ENCODE assay signal across 23 mouse cellular contexts in genomic region chr2:17824176-17824575, GRCm38 (mm10).
"Had no signal": no experiment of that assay in that cellular context is flagged by ENCODE, and none has a peak within 500 bp of the region (broad histone marks: within the 10 kb centered on the region; RNA-seq: fewer than 3 reads in every experiment).

No protein-coding gene starts in this region.

- H3K9ac ChIP-seq: heart, embryonic 12.5 days; hindbrain, embryonic 13.5 days; hindbrain, embryonic 15.5 days; kidney, embryonic 15.5 days; limb, embryonic 13.5 days; limb, embryonic 15.5 days had no signal

- H3K27ac ChIP-seq: heart, embryonic 10.5 days; hindbrain, embryonic 13.5 days; hindbrain, embryonic 15.5 days; hindbrain, postnatal 0 days; kidney, embryonic 15.5 days; kidney, postnatal 0 days; limb, embryonic 13.5 days; limb, embryonic 15.5 days had no signal

- H3K4me3 ChIP-seq: heart, embryonic 10.5 days; heart, embryonic 12.5 days; hindbrain, embryonic 13.5 days; hindbrain, embryonic 15.5 days; kidney, embryonic 15.5 days; limb, embryonic 13.5 days; limb, embryonic 15.5 days had no signal

- DNase-seq: gastrocnemius, postnatal 14 days; gastrocnemius, postnatal 36 days; heart, adult 18-20 months; heart, postnatal 10 days; heart, postnatal 36 days; kidney, adult 11 months; kidney, adult 2 months; kidney, adult 9 months; kidney, postnatal 14 days; kidney, postnatal 36 days; layer of hippocampus, adult 9-11 months; layer of hippocampus, postnatal 36 days; left cerebral cortex, postnatal 4 days had no signal

- H3K4me2 ChIP-seq: heart, embryonic 12.5 days; hindbrain, embryonic 13.5 days; hindbrain, embryonic 15.5 days; kidney, embryonic 15.5 days; limb, embryonic 13.5 days; limb, embryonic 15.5 days had no signal

- H3K9me3 ChIP-seq: heart, embryonic 10.5 days; heart, embryonic 12.5 days; hindbrain, embryonic 13.5 days; hindbrain, embryonic 15.5 days; kidney, embryonic 15.5 days; limb, embryonic 13.5 days; limb, embryonic 15.5 days had no signal

- H3K27me3 ChIP-seq: heart, embryonic 12.5 days; hindbrain, embryonic 13.5 days; hindbrain, embryonic 15.5 days; kidney, embryonic 15.5 days; limb, embryonic 13.5 days; limb, embryonic 15.5 days had no signal

- H3K36me3 ChIP-seq: heart, embryonic 10.5 days; heart, embryonic 12.5 days; hindbrain, embryonic 13.5 days; hindbrain, embryonic 15.5 days; kidney, embryonic 15.5 days; limb, embryonic 13.5 days; limb, embryonic 15.5 days had no signal

- H3K4me1 ChIP-seq: heart, embryonic 10.5 days; heart, embryonic 12.5 days; hindbrain, embryonic 13.5 days; hindbrain, embryonic 15.5 days; limb, embryonic 13.5 days; limb, embryonic 15.5 days had no signal

- ATAC-seq: hindbrain, postnatal 0 days; intestine, embryonic 16.5 days had no signal
